Mouse (Mus musculus): Measurements from ENCODE around the gene Rfx3. TPM values are rescaled to one million over a fixed set of nuclear protein-coding genes. Genes with fewer than 3 reads are reported as not detected.

Rfx3 gene
- total and polyA plus RNA-seq, 3 experiments: 0.76 to 1.4 (median 1.2) TPM

DNA sequence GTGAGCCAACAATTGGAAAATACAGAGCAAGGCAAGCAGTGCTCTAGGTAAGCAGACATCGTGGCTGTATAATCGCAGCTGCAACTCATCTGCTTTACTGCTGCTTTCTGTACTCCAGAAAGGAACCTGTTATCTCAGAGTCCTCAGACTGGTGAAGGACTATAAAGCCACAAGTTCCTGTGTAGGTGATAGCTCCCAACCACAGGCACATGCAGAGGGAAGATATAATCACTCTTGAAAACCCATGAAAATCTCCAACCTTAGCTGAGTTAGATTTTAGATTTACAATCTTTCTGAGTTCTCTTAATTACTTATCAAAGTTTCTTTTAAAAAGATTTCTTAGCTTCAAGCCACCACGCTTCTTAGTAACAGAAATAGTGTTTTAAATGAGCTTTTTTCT, 84.6 kb downstream of the Rfx3 start:
- no peak overlapping the region for H3K27ac ChIP-seq (ENCODE audit: insufficient read depth, low read depth)
- no peaks in the 10 kb centered on the region for H3K36me3 ChIP-seq (replicated peaks in 1 of 2; ENCODE audit: control insufficient read depth in 1 of 2, insufficient read depth in 1 of 2, low read length in 1 of 2)
- no peak overlapping the region for H3K4me2 ChIP-seq (ENCODE audit: insufficient read depth, low read depth, poor library complexity, severe bottlenecking)
- H3K9ac ChIP-seq (ENCODE audit: insufficient read depth, low read depth): no peak overlapping the region
- in situ Hi-C loops (cut with MboI; ENCODE audit: low pct_ligation_motif_present, low pct_unique_long_range_greater_than_20kb, low sequenced_read_pairs) (no loop called here), dilution Hi-C loops (cut with MboI; ENCODE audit: extremely low pct_ligation_motif_present, extremely low pct_unique_long_range_greater_than_20kb, low sequenced_read_pairs) (no loop called here)
- no peak for DNase-seq (ENCODE audit: extremely low read depth)
- no peaks in the 10 kb centered on the region for H3K79me2 ChIP-seq (replicated peaks; ENCODE audit: control insufficient read depth, extremely low read depth, insufficient read depth, poor library complexity, severe bottlenecking)
- no peaks in the 10 kb centered on the region for H3K9me3 ChIP-seq (replicated peaks; ENCODE audit: low read length)
- no peak for TF ChIP-seq POLR2A (IDR thresholded peaks at IDR 0.05; ENCODE audit: low read depth, low read length)
- no peak for TF ChIP-seq POLR2AphosphoS2 (IDR thresholded peaks at IDR 0.05; ENCODE audit: low read depth, low read length)
- TF ChIP-seq ZC3H11A (IDR thresholded peaks at IDR 0.05; ENCODE audit: low read depth, low read length): no peak
- no peak for TF ChIP-seq ZMIZ1 (IDR thresholded peaks at IDR 0.05; ENCODE audit: low read depth, low read length)
- TF ChIP-seq CTCF (conservative IDR thresholded peaks at IDR 0.05 in 1 of 2, IDR thresholded peaks at IDR 0.05 in 1 of 2; ENCODE audit: low read depth in 2 of 2, low read length in 2 of 2): no peak
- TF ChIP-seq UBTF (IDR thresholded peaks at IDR 0.05; ENCODE audit: low read depth, low read length): no peak
- TF ChIP-seq MAZ (IDR thresholded peaks at IDR 0.05; ENCODE audit: low read depth, low read length): no peak
- no peak for TF ChIP-seq ELF1 (IDR thresholded peaks at IDR 0.05; ENCODE audit: low read depth, low read length)
- TF ChIP-seq MAFK (IDR thresholded peaks at IDR 0.05; ENCODE audit: insufficient replicate concordance, low read length): no peak
- TF ChIP-seq USF2 (conservative IDR thresholded peaks at IDR 0.05; ENCODE audit: low read depth, low read length): no peak
- no peak for TF ChIP-seq RCOR1 (conservative IDR thresholded peaks at IDR 0.05; ENCODE audit: low read depth, low read length)
- no peak for TF ChIP-seq MAX (IDR thresholded peaks at IDR 0.05; ENCODE audit: low read length)
- TF ChIP-seq ZNF384 (IDR thresholded peaks at IDR 0.05; ENCODE audit: low read depth, low read length): no peak
- no peak for TF ChIP-seq MEF2A (IDR thresholded peaks at IDR 0.05; ENCODE audit: borderline replicate concordance, low read depth, low read length)
- TF ChIP-seq BHLHE40 (IDR thresholded peaks at IDR 0.05; ENCODE audit: low read depth, low read length): no peak
- TF ChIP-seq HCFC1 (IDR thresholded peaks at IDR 0.05; ENCODE audit: low read depth, low read length): no peak
- H3K4me3 ChIP-seq (replicated peaks in 1 of 3; ENCODE audit: low read depth in 2 of 3, low read length in 2 of 3, poor library complexity in 1 of 3): no peak overlapping the region
- no peaks in the 10 kb centered on the region for H3K4me1 ChIP-seq (ENCODE audit: control insufficient read depth in 1 of 2, insufficient read depth in 2 of 2)
- H3K27me3 ChIP-seq (replicated peaks): no peaks in the 10 kb centered on the region

- Histone ChIP-seq H3K79me2 (replicated peaks; ENCODE audit: control insufficient read depth, extremely low read depth, insufficient read depth, poor library complexity, severe bottlenecking) (no peaks in the 10 kb centered on the region), H3K4me3 (replicated peaks in 1 of 3; ENCODE audit: low read depth in 2 of 3, low read length in 2 of 3, poor library complexity in 1 of 3) (no peak overlapping the region), H3K36me3 (replicated peaks in 1 of 2; ENCODE audit: control insufficient read depth in 1 of 2, insufficient read depth in 1 of 2, low read length in 1 of 2) (no peaks in the 10 kb centered on the region), H3K4me1 (ENCODE audit: control insufficient read depth in 1 of 2, insufficient read depth in 2 of 2) (no peaks in the 10 kb centered on the region), H3K27ac (ENCODE audit: insufficient read depth, low read depth) (no peak overlapping the region), H3K9me3 (replicated peaks; ENCODE audit: low read length) (no peaks in the 10 kb centered on the region), H3K4me2 (ENCODE audit: insufficient read depth, low read depth, poor library complexity, severe bottlenecking) (no peak overlapping the region), H3K27me3 (replicated peaks) (no peaks in the 10 kb centered on the region), H3K9ac (ENCODE audit: insufficient read depth, low read depth) (no peak overlapping the region)
- DNase-seq (ENCODE audit: extremely low read depth): no peak
- in situ Hi-C loops (cut with MboI; ENCODE audit: low pct_ligation_motif_present, low pct_unique_long_range_greater_than_20kb, low sequenced_read_pairs) (no loop called here), dilution Hi-C loops (cut with MboI; ENCODE audit: extremely low pct_ligation_motif_present, extremely low pct_unique_long_range_greater_than_20kb, low sequenced_read_pairs) (no loop called here)
- no peak for TF ChIP-seq SIN3A (IDR thresholded peaks at IDR 0.05; ENCODE audit: low read length)
- no peak for TF ChIP-seq MYC (IDR thresholded peaks at IDR 0.05; ENCODE audit: low read depth, low read length)
- no peak for TF ChIP-seq EP300 (IDR thresholded peaks at IDR 0.05; ENCODE audit: low read length)
- TF ChIP-seq CTCF (conservative IDR thresholded peaks at IDR 0.05 in 1 of 2, IDR thresholded peaks at IDR 0.05 in 1 of 2; ENCODE audit: low read depth in 2 of 2, low read length in 2 of 2): peak in 1 of 2 experiments; percentile 40; a peak in 2 of 4 replicates
- no peak for TF ChIP-seq CHD1 (IDR thresholded peaks at IDR 0.05; ENCODE audit: low read depth, low read length)
- TF ChIP-seq TCF12 (IDR thresholded peaks at IDR 0.05; ENCODE audit: low read depth, low read length): no peak
- TF ChIP-seq ZKSCAN1 (IDR thresholded peaks at IDR 0.05; ENCODE audit: borderline replicate concordance, low read depth, low read length): no peak
These were observed 91.9 kb downstream of the Rfx3 start for GRCm38 (mm10) chr19:27919040-27919439.

All from CH12.LX (cell line).